Mouse (Mus musculus) spleen, adult 2 months (tissue): ENCODE results near the gene Pcnx.

Experiments used
- CTCF ChIP-seq: fragments of 200-500 bp; IDR thresholded peaks from 2 replicates; pipeline ENCODE4 v1.5.1; 2011; ENCODE audit warnings: mild to moderate bottlenecking, inconsistent platforms; ENCODE audit not compliant: insufficient read depth, insufficient read length, insufficient replicate concordance; ENCODE audit errors: extremely low read depth
- POLR2A ChIP-seq: fragments of 200-500 bp; IDR thresholded peaks from 2 replicates; pipeline ENCODE4 v1.6.1; 2011; ENCODE audit warnings: low read depth, low read length, inconsistent platforms

DNA sequence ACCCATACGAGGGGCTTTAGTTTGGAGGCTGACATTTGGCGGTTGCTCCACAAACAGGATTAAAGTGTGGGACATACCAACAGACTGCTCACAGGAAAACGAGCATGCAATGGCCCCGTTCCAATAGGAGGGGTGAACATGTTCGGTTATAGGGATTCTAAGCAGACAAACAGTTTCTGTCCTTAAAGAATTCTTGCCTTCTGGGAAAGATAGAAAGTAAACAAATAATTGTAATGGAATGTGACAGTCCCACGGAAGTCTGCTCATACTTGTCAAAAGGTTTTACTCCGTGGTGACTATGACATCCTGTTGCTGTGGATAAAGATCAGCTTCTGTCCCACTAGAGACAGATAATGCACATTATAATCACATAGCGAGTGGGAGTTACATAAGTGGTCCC lies 10.2 kb upstream of the Pcnx start:
- TF ChIP-seq CTCF, result no peak
- TF ChIP-seq POLR2A, result no peak
